Mouse (Mus musculus): ENCODE data around the gene Grid2. TPM values are rescaled to one million over a fixed set of nuclear protein-coding genes. Genes with fewer than 3 reads are reported as not detected.

The Grid2 gene
- total RNA-seq, 2 experiments from 2014 or later: not detected

- ATAC-seq (replicated peaks; ENCODE audit: low FRiP score, poor library complexity, severe bottlenecking): no peak
Observed at GRCm38 (mm10) chr6:64553645-64554044, 1298.0 kb downstream of the Grid2 start.

GRCm38 (mm10) chr6:64555220-64555619 lies 1299.5 kb downstream of the Grid2 start:
- no peak for ATAC-seq (replicated peaks; ENCODE audit: low FRiP score, poor library complexity, severe bottlenecking)

GRCm38 (mm10) chr6:64568599-64568998 lies 1312.9 kb downstream of the Grid2 start:
- no peak for ATAC-seq (replicated peaks; ENCODE audit: low FRiP score, poor library complexity, severe bottlenecking)

GRCm38 (mm10) chr6:64581338-64581737 lies 1325.7 kb downstream of the Grid2 start:
- no peak for ATAC-seq (replicated peaks; ENCODE audit: low FRiP score, poor library complexity, severe bottlenecking)

- ATAC-seq (replicated peaks; ENCODE audit: low FRiP score, poor library complexity, severe bottlenecking): no peak
Observed at GRCm38 (mm10) chr6:64588487-64589205, 1333.0 kb downstream of the Grid2 start.

GRCm38 (mm10) chr6:64596261-64596660 lies 1340.6 kb downstream of the Grid2 start:
- no peak for ATAC-seq (replicated peaks; ENCODE audit: low FRiP score, poor library complexity, severe bottlenecking)

GRCm38 (mm10) chr6:64596835-64597234 lies 1341.2 kb downstream of the Grid2 start:
- ATAC-seq (replicated peaks; ENCODE audit: low FRiP score, poor library complexity, severe bottlenecking): no peak

- ATAC-seq (replicated peaks; ENCODE audit: low FRiP score, poor library complexity, severe bottlenecking): no peak
Observed at GRCm38 (mm10) chr6:64598144-64598561, 1342.5 kb downstream of the Grid2 start.

- ATAC-seq (replicated peaks; ENCODE audit: low FRiP score, poor library complexity, severe bottlenecking): no peak
Observed at GRCm38 (mm10) chr6:64605753-64606152, 1350.1 kb downstream of the Grid2 start.

- no peak for ATAC-seq (replicated peaks; ENCODE audit: low FRiP score, poor library complexity, severe bottlenecking)
Observed at GRCm38 (mm10) chr6:64607041-64607440, 1351.4 kb downstream of the Grid2 start.

- no peak for ATAC-seq (replicated peaks; ENCODE audit: low FRiP score, poor library complexity, severe bottlenecking)
Observed at GRCm38 (mm10) chr6:64607942-64608341, 1352.3 kb downstream of the Grid2 start.

GRCm38 (mm10) chr6:64616843-64617242 lies 1361.2 kb downstream of the Grid2 start:
- ATAC-seq (replicated peaks; ENCODE audit: low FRiP score, poor library complexity, severe bottlenecking): no peak

GRCm38 (mm10) chr6:64617417-64618135 lies 1361.9 kb downstream of the Grid2 start:
- no peak for ATAC-seq (replicated peaks; ENCODE audit: low FRiP score, poor library complexity, severe bottlenecking)

- no peak for ATAC-seq (replicated peaks; ENCODE audit: low FRiP score, poor library complexity, severe bottlenecking)
Observed at GRCm38 (mm10) chr6:64623404-64623803, 1367.7 kb downstream of the Grid2 start.

- ATAC-seq (replicated peaks; ENCODE audit: low FRiP score, poor library complexity, severe bottlenecking): no peak
Observed at GRCm38 (mm10) chr6:64647661-64648060, 1392.0 kb downstream of the Grid2 start.

- no peak for ATAC-seq (replicated peaks; ENCODE audit: low FRiP score, poor library complexity, severe bottlenecking)
Observed at GRCm38 (mm10) chr6:64648196-64648595, 1392.5 kb downstream of the Grid2 start.

- ATAC-seq (replicated peaks; ENCODE audit: low FRiP score, poor library complexity, severe bottlenecking): no peak
Observed at GRCm38 (mm10) chr6:64649296-64650226, 1393.9 kb downstream of the Grid2 start.

- no peak for ATAC-seq (replicated peaks; ENCODE audit: low FRiP score, poor library complexity, severe bottlenecking)
Observed at GRCm38 (mm10) chr6:64650765-64651164, 1395.1 kb downstream of the Grid2 start.

- ATAC-seq (replicated peaks; ENCODE audit: low FRiP score, poor library complexity, severe bottlenecking): no peak
Observed at GRCm38 (mm10) chr6:64671010-64671409, 1415.3 kb downstream of the Grid2 start.

GRCm38 (mm10) chr6:64678815-64679214 lies 1423.1 kb downstream of the Grid2 start:
- no peak for ATAC-seq (replicated peaks; ENCODE audit: low FRiP score, poor library complexity, severe bottlenecking)

Measured in erythroblast, adult 5-6 weeks (primary cell).